Mouse (Mus musculus): ENCODE results near the gene Smco3.

Smco3 gene

DNA sequence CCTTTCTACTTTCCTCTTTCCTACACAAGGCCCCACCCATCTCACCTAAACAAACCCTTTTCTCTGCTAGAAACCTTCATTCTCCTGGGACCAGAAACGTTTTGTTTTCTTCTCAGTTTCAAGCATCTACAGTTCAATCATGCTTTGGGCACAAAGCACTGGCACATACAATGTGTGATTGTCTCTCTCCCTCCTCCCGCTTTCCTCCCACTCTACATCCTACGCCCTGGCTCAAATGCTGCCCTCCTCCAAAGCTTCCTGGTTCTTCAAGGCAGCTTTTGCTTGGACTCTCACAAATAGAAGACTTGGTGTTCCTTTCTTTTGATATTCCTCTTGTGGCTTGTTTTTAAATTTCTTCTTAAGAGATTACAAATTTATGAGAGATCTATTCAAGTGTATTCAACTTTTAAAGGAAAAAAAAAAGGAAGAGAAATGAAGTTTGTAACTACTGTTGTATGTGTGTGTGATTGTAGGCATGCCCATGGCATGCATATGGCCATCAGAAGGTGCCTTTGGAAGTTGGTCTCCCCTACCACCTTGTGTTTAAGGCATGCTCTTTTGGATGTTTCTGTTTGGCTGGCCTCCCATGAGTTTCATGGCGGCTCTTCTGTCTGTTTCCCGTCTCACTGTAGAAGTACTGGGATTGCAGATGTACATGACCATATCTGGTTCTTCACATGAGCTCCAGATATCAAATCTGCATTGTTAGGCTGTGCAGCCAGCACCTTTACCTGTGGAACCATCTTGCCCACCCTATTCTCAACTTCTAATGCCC, 10.6 kb upstream of the Smco3 start:
- no peak for DNase-seq (ENCODE audit: low spot score)

DNA sequence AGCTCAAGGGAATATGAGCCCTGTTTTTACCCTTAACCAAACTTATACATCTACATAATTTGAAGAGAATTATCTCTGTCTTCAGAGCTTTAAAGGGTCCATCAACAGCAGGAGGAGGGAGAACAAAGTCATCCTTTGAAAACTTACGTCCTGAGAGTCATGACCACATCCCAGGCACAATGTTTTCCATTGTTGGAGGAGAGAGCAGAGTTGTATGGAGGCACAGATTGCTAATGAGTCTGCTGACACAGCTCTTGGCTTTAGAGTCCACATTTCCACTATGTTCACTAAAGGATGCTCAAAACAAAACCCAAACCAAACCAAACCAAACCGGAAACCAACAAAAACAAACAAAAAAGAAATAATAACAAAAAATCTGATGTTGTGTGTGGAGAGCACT, 9.7 kb upstream of the Smco3 start:
- no peak for DNase-seq (ENCODE audit: low spot score)

DNA sequence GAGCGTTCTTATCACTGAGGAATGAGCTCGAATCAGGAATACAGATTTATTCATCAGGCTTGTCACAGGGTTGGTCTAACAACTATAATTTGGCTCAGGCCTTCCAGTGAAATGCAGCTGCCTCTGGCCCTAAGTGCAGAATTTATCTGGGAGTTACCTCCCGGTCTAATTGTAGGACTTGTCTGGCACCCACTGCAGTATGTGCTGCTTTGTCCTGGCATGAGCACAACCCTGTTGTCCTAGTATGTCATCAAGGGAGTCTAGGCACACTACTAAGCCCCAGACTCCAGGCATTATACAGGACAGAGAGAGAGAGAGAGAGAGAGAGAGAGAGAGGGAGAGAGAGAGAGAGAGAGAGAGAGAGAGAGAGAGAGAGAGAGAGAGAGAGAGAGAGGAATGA, 2.1 kb upstream of the Smco3 start:
- DNase-seq (ENCODE audit: low spot score): no peak

DNA sequence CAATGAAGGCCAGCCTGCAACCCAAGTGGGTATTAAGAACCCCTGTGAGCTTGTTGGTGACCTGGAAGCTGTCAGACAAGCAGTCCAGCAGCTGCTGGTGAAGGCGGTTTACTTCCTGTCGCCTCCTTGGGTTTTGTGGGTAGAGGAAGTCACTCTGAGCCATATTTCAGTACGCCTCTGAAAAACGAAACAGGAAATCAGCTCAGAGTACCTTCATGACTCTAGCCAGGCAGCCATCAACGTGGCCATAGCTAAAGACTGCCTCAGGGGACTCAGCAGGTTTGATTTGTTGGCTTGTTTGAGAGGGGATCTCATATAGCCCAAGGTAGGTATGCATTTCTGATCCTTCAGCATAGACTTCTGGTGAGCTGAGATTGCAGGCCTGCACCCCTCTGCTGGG, 3.5 kb downstream of the Smco3 start:
- no peak for DNase-seq (ENCODE audit: low spot score)

DNA sequence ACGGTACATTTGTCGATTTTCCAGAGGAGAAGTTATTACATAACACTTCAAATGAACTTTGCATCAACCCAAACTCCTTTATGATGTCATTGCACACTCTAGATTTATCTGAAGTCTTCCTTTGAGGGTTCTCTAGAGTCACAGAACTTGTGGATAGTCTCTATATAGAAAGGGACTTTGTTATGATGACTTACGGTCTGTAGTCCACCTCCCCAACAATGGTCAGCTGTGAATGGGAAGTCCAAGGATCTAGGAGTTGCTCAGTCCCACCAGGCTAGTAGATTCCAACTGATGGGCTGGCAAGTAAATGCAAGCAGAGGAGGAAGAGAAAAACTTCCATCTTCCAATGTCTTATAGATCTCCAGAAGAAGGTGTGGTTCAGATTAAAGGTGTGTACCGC, 6.6 kb downstream of the Smco3 start:
- DNase-seq (ENCODE audit: low spot score): no peak

DNA sequence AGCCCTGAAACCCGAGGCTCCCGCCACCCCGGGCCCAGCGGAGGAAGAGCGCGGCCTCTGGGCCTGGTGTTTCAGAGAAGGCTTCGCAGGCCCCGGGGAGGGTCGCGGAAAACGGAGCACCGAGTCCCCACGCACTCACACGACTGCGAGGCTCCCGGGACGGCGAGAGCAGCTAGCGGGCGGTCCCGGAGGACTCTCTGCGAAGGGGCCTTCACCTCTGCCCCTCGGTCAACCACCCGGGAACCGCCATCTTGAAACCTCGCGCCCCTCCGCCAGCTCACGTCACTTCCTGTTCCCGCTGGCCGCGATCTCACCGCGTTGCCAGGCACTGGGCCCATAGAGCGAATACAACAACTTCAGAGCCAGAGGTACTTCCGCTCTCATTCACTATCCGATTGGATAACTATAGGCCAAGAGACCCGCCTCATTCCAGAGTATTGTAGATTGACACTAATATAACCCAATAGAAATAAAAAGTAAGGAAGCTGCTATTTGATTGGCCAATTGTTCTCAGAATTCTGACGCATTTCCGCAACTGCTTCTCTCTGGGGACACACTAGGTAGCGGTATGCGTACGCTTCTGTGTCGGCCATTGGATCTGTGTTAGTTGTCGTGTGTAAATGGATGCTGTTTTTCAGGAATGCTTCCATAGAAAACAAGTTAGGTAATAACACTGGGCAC, 7.2 kb downstream of the Smco3 start, which contains the start of gene Wbp11:
Gene Wbp11, minus strand, starts transcription at position 353 of the 681 bp plus-strand sequence.
- DNase-seq (ENCODE audit: low spot score): peak; percentile 94

DNA sequence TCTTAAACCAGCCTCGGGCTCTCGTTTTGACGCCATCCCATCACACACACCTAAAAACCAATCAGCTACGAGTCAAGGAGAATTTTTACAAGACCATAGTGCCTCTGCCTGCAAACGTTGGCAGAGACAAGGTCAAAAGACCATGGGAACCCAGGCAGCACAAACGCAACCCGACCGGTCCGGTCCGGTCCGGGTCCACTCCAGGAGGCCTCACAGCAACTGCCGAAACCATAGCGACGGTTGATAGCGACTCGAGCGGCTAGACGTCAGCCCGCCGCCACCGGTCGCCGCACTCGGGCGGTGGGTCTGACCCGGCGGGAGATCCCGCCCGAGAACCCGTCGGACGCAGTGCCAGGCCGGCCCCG, 7.8 kb downstream of the Smco3 start, which contains the start of gene BC049715:
Gene BC049715, plus strand, starts transcription at position 111 of the 365 bp plus-strand sequence.
- DNase-seq (ENCODE audit: low spot score): no peak

DNA sequence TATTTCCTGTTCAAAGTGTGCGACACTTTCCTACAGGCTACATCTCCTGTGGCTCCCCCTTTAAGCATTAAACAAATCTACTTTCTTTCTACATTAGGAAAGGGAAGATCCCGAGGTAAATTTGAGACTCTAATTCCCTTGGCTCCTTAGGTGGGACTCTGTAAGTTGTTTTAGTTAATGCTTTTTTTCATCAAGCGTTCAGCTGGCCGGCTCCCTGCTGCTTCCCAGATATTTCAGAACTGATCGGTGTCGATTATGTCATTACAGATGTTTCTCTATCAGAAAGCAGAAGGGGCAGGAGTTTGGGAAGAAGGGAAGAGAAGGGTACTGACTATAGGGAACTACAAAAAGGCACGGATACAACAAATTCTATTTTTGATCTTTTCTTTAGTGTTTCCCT, 8.1 kb downstream of the Smco3 start:
- DNase-seq (ENCODE audit: low spot score): no peak

DNA sequence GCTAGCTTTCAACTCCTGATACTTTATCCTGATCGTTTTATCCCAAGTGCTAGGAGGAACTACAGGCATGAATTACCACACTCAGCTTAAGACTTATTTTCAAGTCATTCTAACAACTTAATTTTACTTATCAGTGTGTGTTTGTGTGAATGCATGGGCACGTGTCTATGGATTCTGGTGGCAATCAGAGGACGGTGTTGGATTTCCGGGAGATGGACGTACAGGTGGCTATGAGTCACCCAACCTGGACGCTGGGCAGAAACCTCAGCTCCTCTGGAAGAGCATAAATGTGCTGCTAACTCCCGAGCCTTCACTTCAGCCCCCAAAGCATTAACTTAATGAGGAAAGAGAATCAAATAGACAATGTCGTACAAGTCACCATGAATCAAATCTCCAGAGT, 10.3 kb downstream of the Smco3 start:
- no peak for DNase-seq (ENCODE audit: low spot score)

DNA sequence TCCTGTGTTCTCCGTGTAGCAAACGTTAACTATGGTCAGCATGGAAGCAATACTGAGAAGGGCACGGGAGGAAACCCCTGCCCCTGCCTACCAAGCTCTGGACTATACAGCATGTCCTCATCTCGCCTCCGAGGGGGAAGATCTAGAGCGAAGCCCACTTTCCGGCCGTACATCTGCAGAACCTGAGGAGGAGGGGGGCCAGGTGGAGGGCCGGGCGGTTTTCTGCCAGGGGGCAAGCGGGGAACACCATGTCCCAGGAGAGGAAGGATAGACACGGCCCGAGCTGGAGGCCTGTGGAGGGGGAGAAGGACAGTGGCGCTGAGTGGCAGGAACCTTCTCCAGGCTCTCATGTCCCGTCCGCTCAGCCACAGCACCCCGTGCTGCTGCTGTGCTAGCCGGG, 14.2 kb downstream of the Smco3 start:
- no peak for DNase-seq (ENCODE audit: low spot score)

DNA sequence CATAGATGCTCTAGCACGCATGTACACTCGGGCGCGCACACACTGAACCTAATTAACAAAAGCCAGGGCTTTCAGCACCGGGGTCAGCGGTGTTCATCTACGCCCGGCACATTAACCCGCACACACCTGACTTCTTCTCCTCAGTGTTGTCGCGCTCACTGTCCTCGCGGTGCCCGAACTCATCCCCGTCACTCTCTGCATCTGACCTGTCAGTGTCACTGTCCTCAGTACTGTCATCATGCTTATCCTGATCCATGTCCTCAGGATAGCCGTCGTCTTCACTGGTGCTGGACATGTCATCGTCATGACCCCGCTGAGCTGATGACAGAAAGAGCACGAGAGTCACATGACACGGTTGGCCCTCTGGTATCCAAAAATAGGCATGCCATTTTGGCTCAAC, 14.9 kb downstream of the Smco3 start:
- no peak for DNase-seq (ENCODE audit: low spot score)

DNA sequence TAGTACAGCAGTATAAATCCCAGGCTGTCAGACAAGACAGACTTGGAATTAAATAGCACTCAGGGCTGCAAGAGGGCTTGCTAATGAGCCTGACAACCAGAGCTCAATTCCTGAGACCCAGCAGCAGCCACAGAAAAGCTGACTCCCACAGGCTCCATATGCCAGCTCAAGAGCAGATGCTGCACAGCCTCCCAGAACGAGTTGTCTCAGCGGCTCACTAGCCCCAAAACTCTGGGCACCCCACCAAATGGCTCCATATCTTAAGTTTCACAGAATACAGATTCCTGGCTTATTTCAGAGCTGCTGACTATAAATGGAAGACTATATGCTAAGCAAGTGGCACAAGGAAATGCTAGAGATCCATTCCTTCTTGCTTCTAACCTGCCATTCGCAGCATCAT, 17.7 kb downstream of the Smco3 start:
- no peak for DNase-seq (ENCODE audit: low spot score)

DNA sequence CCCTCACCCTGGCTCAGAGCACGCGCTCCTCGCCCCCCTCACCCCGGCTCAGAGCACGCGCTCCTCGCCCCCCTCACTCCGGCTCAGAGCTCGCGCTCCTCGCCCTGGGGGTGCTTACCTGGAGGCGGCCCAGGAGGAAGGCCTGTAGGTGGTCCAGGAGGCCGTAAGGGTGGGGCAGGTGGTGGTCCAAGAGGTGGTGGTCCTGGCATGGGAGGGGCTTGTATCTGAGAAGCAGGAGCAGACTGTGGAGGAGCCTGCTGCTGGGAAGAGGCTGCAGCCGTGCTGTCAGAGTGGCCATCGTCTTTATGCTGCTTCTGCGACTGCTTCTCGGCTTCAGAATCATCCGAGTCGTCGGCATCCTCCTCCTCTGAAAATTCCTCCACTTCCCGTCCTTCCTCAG, 18.4 kb downstream of the Smco3 start:
- no peak for DNase-seq (ENCODE audit: low spot score)

DNA sequence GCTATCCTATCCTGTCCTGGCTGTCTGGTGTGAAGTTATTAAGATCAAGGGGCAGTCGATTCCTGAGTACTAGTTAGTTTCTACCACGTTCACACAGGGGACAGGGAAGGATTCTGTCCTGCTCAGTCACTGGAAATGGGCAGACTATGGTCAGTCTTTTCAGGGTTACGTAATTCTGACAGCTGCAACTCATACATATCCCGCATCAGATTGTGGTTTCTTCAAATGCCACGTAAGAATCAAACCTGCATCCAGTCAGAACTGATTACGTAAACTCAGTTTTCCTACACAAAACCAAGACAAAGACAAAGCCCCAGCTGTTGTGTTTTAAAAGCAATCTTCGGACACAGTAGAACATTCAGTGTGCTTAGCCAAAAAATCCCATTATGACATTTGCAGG, 19.9 kb downstream of the Smco3 start:
- no peak for DNase-seq (ENCODE audit: low spot score)

DNA sequence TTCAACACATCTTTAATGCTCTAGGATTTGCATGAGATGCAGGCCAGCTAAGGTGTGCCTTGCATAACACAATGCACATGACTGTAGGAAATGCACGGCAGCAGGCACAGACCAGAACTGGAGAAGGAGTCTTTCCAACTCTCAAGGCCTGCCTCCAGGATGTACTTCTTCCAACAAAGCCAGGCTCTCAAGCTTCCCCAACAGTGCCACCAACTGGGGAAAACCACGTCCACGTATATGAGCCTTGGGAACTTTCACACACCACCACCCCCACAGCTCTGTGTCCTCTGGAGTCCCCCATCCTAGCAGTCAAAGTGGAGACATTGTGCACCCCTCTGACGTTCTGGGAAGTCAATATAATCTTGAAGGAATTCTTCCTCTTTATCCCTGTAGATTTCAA, 22.1 kb downstream of the Smco3 start:
- no peak for DNase-seq (ENCODE audit: low spot score)

DNA sequence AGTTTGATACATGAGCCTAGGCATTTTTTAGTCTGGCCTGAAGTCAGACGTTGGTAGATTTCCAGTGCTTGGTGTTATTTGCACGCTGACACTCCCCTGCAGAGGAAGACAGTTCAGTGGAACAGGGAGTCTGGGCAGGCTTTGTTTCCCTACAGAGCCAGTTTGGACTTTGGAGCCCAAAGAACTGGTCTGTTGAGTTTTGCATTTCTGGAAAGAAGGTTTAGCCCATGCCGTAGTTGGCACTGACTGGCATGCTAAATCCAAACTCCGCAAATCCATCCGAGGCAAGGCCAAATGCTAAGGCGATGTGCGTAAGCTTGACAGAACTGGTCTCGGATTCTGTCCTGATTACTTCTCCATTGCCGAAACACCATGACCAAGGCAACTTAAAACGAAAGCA, 24.1 kb downstream of the Smco3 start:
- DNase-seq (ENCODE audit: low spot score): no peak

DNA sequence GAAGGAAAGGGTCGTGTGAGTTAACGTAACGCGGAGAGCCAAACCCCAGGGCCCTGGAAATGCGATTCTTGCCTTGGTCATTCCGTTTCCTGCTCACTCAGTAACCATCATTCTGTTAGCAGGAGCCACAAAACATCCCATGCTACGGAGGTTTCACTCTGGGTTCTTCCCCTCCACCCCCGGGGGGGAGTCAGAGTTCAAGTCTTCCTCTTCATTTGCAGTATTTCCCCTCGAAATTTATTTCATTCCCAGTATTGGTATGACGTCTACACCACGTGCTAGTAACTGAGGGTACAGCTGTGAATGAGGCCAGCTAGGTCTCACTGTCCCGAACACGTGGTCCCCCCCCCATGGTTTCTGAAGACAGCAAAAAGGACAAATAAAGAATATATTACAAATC, 25.6 kb downstream of the Smco3 start:
- no peak for DNase-seq (ENCODE audit: low spot score)

DNA sequence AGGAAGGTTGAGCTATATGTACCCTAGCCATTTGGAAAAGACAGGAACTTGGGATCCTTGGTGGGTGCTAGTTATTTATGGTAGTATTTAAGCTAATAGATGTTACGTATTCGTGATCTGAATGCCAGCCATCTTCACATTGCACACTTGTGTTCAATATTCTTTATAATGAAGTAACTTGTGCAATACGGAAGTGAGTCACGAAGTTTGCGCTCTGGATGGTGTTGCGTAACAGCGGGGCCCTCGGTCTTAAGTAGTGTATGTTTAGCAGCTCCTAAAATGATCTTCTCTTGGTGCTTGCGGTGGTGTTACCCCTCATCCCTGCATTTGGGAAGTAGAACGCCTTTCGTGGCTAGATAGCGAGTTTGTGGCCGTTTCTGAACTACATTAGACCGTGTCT, 26.2 kb downstream of the Smco3 start:
- no peak for DNase-seq (ENCODE audit: low spot score)

DNA sequence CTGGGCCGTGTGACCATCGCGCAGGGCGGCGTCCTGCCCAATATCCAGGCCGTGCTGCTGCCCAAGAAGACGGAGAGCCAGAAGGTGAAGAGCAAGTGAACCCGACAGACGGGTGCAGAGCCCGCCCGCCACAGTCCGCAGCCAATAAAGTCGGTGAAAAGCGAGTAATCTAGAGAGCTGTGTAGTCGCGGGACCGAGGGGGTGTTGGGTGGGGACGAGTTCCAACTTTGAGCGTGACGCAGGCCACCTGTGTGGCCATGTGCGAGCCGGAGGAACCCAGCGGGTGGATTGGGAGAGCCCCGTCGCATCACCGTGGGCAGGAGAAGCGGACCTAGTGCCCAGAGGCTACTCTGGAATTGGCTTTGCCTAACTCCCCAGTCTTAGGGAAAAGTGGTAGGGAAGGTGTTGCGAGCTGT, 26.6 kb downstream of the Smco3 start:
- DNase-seq (ENCODE audit: low spot score): peak; percentile 59

DNA sequence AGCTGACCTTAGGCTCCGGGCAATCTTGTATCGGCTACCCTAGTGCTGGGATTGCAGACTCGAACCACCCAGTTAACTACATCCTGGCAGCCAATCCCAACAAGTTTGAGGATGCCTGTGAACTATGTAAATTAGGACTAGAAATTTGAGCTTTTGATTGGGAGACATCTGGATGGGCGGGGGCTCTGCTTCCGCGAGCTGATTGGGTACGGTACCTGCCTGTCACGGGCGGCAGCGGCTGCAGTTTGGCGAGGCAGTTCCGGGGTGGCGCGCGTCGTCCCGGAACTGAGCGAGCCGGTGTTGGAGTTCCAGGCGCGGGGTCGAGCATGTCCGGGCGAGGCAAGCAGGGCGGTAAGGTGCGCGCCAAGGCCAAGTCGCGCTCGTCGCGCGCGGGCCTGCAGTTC, 27.2 kb downstream of the Smco3 start, which contains the start of gene H2afj:
Gene H2afj, plus strand, starts transcription at position 231 of the 404 bp plus-strand sequence.
- DNase-seq (ENCODE audit: low spot score): peak; percentile 99

DNA sequence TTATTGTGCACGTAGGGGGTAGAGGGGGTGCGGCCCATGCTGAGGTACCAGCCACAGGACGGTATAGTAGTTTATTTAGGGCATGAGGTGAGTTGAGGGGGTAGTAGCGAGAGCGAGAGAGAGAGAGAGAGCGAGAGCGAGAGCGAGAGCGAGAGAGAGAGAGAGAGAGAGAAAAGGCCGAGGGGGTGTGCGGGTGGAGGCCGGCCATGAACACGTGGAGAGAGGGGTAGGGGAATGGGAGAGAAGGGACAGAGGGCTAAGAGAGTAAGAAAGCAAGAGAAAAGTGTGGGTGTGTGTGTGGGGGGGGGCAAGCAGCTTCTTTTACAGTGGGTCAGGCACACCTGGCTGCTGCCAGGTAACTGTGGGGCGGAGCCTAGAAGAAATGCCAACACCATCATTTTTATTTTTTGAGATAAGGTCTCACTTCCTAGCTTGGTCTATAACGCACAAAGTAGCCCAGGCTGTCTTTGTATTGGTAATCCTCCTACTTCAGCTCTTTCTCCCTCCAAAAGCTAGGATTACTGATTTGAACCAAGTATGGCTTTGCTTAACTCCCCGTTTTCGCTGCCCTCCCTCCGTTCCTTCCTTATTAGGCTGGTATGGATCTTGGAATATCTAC, 27.7 kb downstream of the Smco3 start:
- no peak for DNase-seq (ENCODE audit: low spot score)

DNA sequence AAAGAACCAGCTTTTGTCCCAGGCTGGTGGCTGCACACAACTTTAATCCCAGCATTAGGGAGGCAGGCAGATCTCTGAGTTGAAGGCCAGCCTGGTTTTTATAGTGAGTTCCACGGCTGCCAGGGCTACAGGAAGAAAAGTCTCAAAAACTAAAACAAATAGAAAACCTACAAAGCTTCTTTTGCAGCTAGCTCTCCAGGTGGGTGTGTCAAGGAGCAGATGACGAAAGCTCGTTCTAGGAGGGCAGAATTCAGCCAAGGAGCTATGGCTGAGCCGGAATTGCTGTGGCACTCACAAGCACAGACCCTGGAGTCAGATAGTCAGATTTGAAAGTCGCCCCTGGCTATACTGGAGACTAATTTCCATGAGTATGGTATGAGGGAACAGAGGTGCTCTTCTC, 28.4 kb downstream of the Smco3 start:
- no peak for DNase-seq (ENCODE audit: low spot score)

DNA sequence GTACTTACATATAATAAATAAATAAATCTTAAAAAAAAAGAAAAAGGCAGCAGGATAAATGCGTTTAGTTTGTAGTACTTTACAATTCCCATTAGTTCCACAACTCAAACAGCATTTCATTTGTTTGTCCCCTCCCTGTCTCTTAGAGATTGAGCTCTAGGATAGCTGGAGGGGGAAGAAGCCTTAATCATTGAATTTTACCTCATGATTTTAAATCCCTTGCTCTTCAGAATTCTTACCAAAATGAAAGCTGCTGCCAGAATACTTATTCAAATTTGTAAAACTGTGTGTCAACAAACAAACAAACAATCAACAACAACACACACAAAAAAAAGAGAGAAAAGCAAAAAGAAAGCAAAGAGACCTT, 29.9 kb downstream of the Smco3 start:
- DNase-seq (ENCODE audit: low spot score): no peak
